Mouse (Mus musculus) intestine, postnatal 0 days (tissue): ENCODE measurements around the gene Epp13. TPM values are rescaled to one million over a fixed set of nuclear protein-coding genes. Genes with fewer than 3 reads are reported as not detected.
A peak's percentile ranks its signal among the peaks of the same experiment; 100 is the strongest.

Experiments used
- ATAC-seq: fragments of 200-750 bp; cut with Nextera tagmentation; 2 replicates; pipeline ENCODE4 v1.8.0; 2017; ENCODE audit warnings: mild to moderate bottlenecking, moderate TSS enrichment, moderate library complexity
- H3K27ac ChIP-seq: fragments of 300-500 bp; sonication (generic); 2 replicates; pipeline ENCODE4 v1.5.1; 2014; ENCODE audit warnings: mild to moderate bottlenecking, low read depth, low read length, moderate library complexity
- H3K27me3 ChIP-seq: fragments of 300-500 bp; sonication (generic); replicated peaks from 2 replicates; pipeline ENCODE4 v1.6.1; 2014; ENCODE audit warnings: low read length, mixed read lengths; ENCODE audit not compliant: control insufficient read depth, insufficient read depth
- H3K36me3 ChIP-seq: fragments of 300-500 bp; sonication (generic); 2 replicates; pipeline ENCODE4 v1.6.1; 2014; ENCODE audit warnings: mild to moderate bottlenecking, moderate library complexity; ENCODE audit not compliant: control insufficient read depth, insufficient read depth
- H3K4me1 ChIP-seq: fragments of 300-500 bp; sonication (generic); replicated peaks from 2 replicates; pipeline ENCODE4 v1.6.1; 2014; ENCODE audit warnings: antibody characterized with exemption, low read length, mixed read lengths; ENCODE audit not compliant: control insufficient read depth, insufficient read depth
- H3K4me2 ChIP-seq: fragments of 300-500 bp; sonication (generic); replicated peaks from 2 replicates; pipeline ENCODE4 v1.6.1; 2014; ENCODE audit warnings: low read depth, mild to moderate bottlenecking, moderate library complexity
- H3K4me3 ChIP-seq: fragments of 300-500 bp; sonication (generic); 2 replicates; pipeline ENCODE4 v1.5.1; 2014; ENCODE audit warnings: low read depth, low read length
- H3K9ac ChIP-seq: fragments of 300-500 bp; sonication (generic); 2 replicates; pipeline ENCODE4 v1.6.1; 2014; ENCODE audit warnings: mild to moderate bottlenecking, low read depth, low read length
- H3K9me3 ChIP-seq: fragments of 300-500 bp; sonication (generic); 2 replicates; pipeline ENCODE4 v1.6.1; 2016; ENCODE audit warnings: mixed run types; ENCODE audit not compliant: control insufficient read depth
- CTCF ChIP-seq: sonication (generic); IDR thresholded peaks from 2 replicates; pipeline ENCODE4 v1.5.1; 2016; ENCODE audit warnings: low read depth, mild to moderate bottlenecking, control low read depth, antibody characterized with exemption, moderate library complexity
- WGBS: fragments of 180-500 bp; shearing (Covaris S2); extraction: QIAGEN DNeasy Blood & Tissue Kit; methylation state at CpG from one replicate; pipeline ENCODE4 v1.1.7; 2014; 5-methylcytosine and 5-hydroxymethylcytosine counted together
- polyA plus RNA-seq: library from polyadenylated mRNA; unstranded; fragments of >200 nt; fragmentation: Nextera tagmentation; extraction: Ambion mirVana; gene quantifications from 2 replicates; pipeline ENCODE4 v1.2.1, GENCODE M21; 2015

Gene Epp13
- polyA plus RNA-seq, 1 experiment from 2014 or later, result not detected

GRCm38 (mm10) chr7:6262120-6262519 lies 9.6 kb downstream of the Epp13 start:
- TF ChIP-seq CTCF, result 0 out of 2 replicates have a peak, but pooled peaks have one; percentile 9
- 82% methylated on average over 3 of the region's 3 CpGs for WGBS
- Histone ChIP-seq H3K4me1 (no peaks in the 10 kb centered on the region), H3K27me3 (no peaks in the 10 kb centered on the region), H3K9me3 (no peaks in the 10 kb centered on the region), H3K27ac (no peak overlapping the region), H3K4me2 (no peak overlapping the region), H3K4me3 (no peak overlapping the region), H3K36me3 (no peaks in the 10 kb centered on the region), H3K9ac (no peak overlapping the region)
- ATAC-seq, result no peak

- ATAC-seq, result no peak
- Histone ChIP-seq H3K4me1 (no peaks in the 10 kb centered on the region), H3K27me3 (no peaks in the 10 kb centered on the region), H3K9me3 (no peaks in the 10 kb centered on the region), H3K4me3 (no peak overlapping the region), H3K4me2 (no peak overlapping the region), H3K9ac (no peak overlapping the region), H3K27ac (no peak overlapping the region), H3K36me3 (no peaks in the 10 kb centered on the region)
- no peak for TF ChIP-seq CTCF
- WGBS, result 80% methylated on average over 4 of the region's 4 CpGs
Measured at GRCm38 (mm10) chr7:6262984-6263383, 10.5 kb downstream of the Epp13 start.

GRCm38 (mm10) chr7:6265695-6266094 lies 13.2 kb downstream of the Epp13 start:
- WGBS, result 63% methylated on average over 8 of the region's 8 CpGs

GRCm38 (mm10) chr7:6277906-6278305 lies 25.4 kb downstream of the Epp13 start:
- no peak for ATAC-seq
- Histone ChIP-seq H3K36me3 (no peaks in the 10 kb centered on the region), H3K27ac (no peak overlapping the region), H3K4me3 (no peak overlapping the region), H3K9ac (no peak overlapping the region), H3K9me3 (no peaks in the 10 kb centered on the region), H3K4me2 (no peak overlapping the region), H3K27me3 (no peaks in the 10 kb centered on the region), H3K4me1 (no peaks in the 10 kb centered on the region)
- TF ChIP-seq CTCF, result no peak
- 10% methylated on average over 3 of the region's 3 CpGs for WGBS

More at GRCm38 (mm10) chr7:6265695-6266094, 13.2 kb downstream of the Epp13 start:
- Histone ChIP-seq H3K4me2 (no peak overlapping the region), H3K9me3 (no peaks in the 10 kb centered on the region), H3K4me1 (no peaks in the 10 kb centered on the region), H3K27ac (no peak overlapping the region), H3K36me3 (no peaks in the 10 kb centered on the region), H3K4me3 (no peak overlapping the region), H3K9ac (no peak overlapping the region), H3K27me3 (no peaks in the 10 kb centered on the region)
- ATAC-seq, result no peak
- peak; percentile 64 for TF ChIP-seq CTCF

GRCm38 (mm10) chr7:6282749-6283148 lies 30.2 kb downstream of the Epp13 start:
- H3K9ac ChIP-seq, result no peak overlapping the region
- peak overlapping the region; percentile 60 for H3K4me3 ChIP-seq
- no peaks in the 10 kb centered on the region for H3K9me3 ChIP-seq
- no peaks in the 10 kb centered on the region for H3K36me3 ChIP-seq
- H3K4me2 ChIP-seq, result peak overlapping the region; percentile 79
- WGBS, result 3% methylated on average over 1 of the region's 1 CpGs
- no peaks in the 10 kb centered on the region for H3K4me1 ChIP-seq
- no peaks in the 10 kb centered on the region for H3K27me3 ChIP-seq
- H3K27ac ChIP-seq, result peak overlapping the region; percentile 75
- ATAC-seq, result peak; percentile 34; the same call in 1 of the 2 replicates
- TF ChIP-seq CTCF, result peak; percentile 83

GRCm38 (mm10) chr7:6283451-6284075 lies 31.1 kb downstream of the Epp13 start:
- Histone ChIP-seq H3K9ac (peak overlapping the region; percentile 42; the same call in 1 of the 2 replicates), H3K4me3 (peak overlapping the region; percentile 60), H3K4me1 (no peaks in the 10 kb centered on the region), H3K9me3 (no peaks in the 10 kb centered on the region), H3K27ac (peak overlapping the region; percentile 75), H3K36me3 (no peaks in the 10 kb centered on the region), H3K27me3 (no peaks in the 10 kb centered on the region), H3K4me2 (peak overlapping the region; percentile 79)
- ATAC-seq, result peak; percentile 71
- 1% methylated on average over 23 of the region's 23 CpGs for WGBS
- peak; percentile 72 for TF ChIP-seq CTCF
